Mouse (Mus musculus) small intestine, adult 2 months (tissue): ENCODE measurements around the gene Ccdc138.

Source experiments
- CTCF ChIP-seq: fragments of 200-500 bp; IDR thresholded peaks from 2 replicates; pipeline ENCODE4 v1.5.1; 2012; ENCODE audit warnings: low read depth, mild to moderate bottlenecking, control low read depth, inconsistent platforms, low read length, moderate library complexity, mixed read lengths; ENCODE audit not compliant: insufficient replicate concordance, insufficient read length; ENCODE audit errors: extremely low read depth
- POLR2A ChIP-seq: fragments of 200-500 bp; IDR thresholded peaks from 2 replicates; pipeline ENCODE4 v1.6.1; 2012; ENCODE audit warnings: low read depth, mild to moderate bottlenecking, control low read depth, inconsistent platforms, low read length, moderate library complexity

GRCm38 (mm10) chr10:58616565-58616964 is 118.8 kb downstream of the Ccdc138 start:
- no peak for TF ChIP-seq POLR2A
- TF ChIP-seq CTCF: no peak
